Mouse (Mus musculus): Measurements from ENCODE around the gene Mlph. TPM values are rescaled to one million over a fixed set of nuclear protein-coding genes. Genes with fewer than 3 reads are reported as not detected.

Mlph gene
- total and polyA plus RNA-seq, 3 experiments = not detected

- TF ChIP-seq GATA1 (IDR thresholded peaks at IDR 0.05; ENCODE audit: borderline replicate concordance, low read length) (no peak), CTCF (IDR thresholded peaks at IDR 0.05; ENCODE audit: low read depth, low read length) (no peak), TAL1 (conservative IDR thresholded peaks at IDR 0.05; ENCODE audit: low read depth, low read length) (no peak), POLR2AphosphoS5 (IDR thresholded peaks at IDR 0.05; ENCODE audit: insufficient replicate concordance, low read depth, low read length) (no peak), GATA2 (IDR thresholded peaks at IDR 0.05; ENCODE audit: borderline replicate concordance, low read depth, low read length) (no peak)
- Histone ChIP-seq H3K27me3 (ENCODE audit: insufficient read depth, low read length) (no peaks in the 10 kb centered on the region), H3K4me1 (ENCODE audit: insufficient read depth, low read depth, low read length) (no peaks in the 10 kb centered on the region), H3K4me3 (ENCODE audit: low read depth, low read length) (no peak overlapping the region), H3K36me3 (replicated peaks) (no peaks in the 10 kb centered on the region), H3K9me3 (replicated peaks) (peaks cover 89% of the 10 kb centered on the region)
- DNase-seq (ENCODE audit: low spot score) = no peak
- ATAC-seq (ENCODE audit: extremely low read depth, insufficient number of reproducible peaks, low FRiP score, poor library complexity, severe bottlenecking) = no peak
These were observed 15.1 kb upstream of the Mlph start for GRCm38 (mm10) chr1:90899816-90900215.

GRCm38 (mm10) chr1:90900406-90900805, 14.5 kb upstream of the Mlph start:
- DNase-seq (ENCODE audit: low spot score) (no peak), ATAC-seq (ENCODE audit: extremely low read depth, insufficient number of reproducible peaks, low FRiP score, poor library complexity, severe bottlenecking) (no peak)
- Histone ChIP-seq H3K27me3 (ENCODE audit: insufficient read depth, low read length) (no peaks in the 10 kb centered on the region), H3K9me3 (replicated peaks) (peaks cover 86% of the 10 kb centered on the region), H3K36me3 (replicated peaks) (no peaks in the 10 kb centered on the region), H3K4me1 (ENCODE audit: insufficient read depth, low read depth, low read length) (no peaks in the 10 kb centered on the region), H3K4me3 (ENCODE audit: low read depth, low read length) (no peak overlapping the region)
- TF ChIP-seq CTCF (IDR thresholded peaks at IDR 0.05; ENCODE audit: low read depth, low read length) (no peak), GATA1 (IDR thresholded peaks at IDR 0.05; ENCODE audit: borderline replicate concordance, low read length) (no peak)

GRCm38 (mm10) chr1:90901246-90901645, 13.6 kb upstream of the Mlph start:
- H3K36me3 ChIP-seq (replicated peaks) = no peaks in the 10 kb centered on the region
- DNase-seq (ENCODE audit: low spot score) = no peak

GRCm38 (mm10) chr1:90901681-90902208, 13.1 kb upstream of the Mlph start:
- no peak for DNase-seq (ENCODE audit: low spot score)
- H3K27me3 ChIP-seq (ENCODE audit: insufficient read depth, low read length) = no peaks in the 10 kb centered on the region
- no peak for ATAC-seq (ENCODE audit: extremely low read depth, insufficient number of reproducible peaks, low FRiP score, poor library complexity, severe bottlenecking)
- H3K9me3 ChIP-seq (replicated peaks) = peaks cover 86% of the 10 kb centered on the region
- TF ChIP-seq TAL1 (conservative IDR thresholded peaks at IDR 0.05; ENCODE audit: low read depth, low read length) (no peak), GATA2 (IDR thresholded peaks at IDR 0.05; ENCODE audit: borderline replicate concordance, low read depth, low read length) (no peak), CTCF (IDR thresholded peaks at IDR 0.05; ENCODE audit: low read depth, low read length) (no peak), POLR2AphosphoS5 (IDR thresholded peaks at IDR 0.05; ENCODE audit: insufficient replicate concordance, low read depth, low read length) (no peak), GATA1 (IDR thresholded peaks at IDR 0.05; ENCODE audit: borderline replicate concordance, low read length) (no peak)
- no peak overlapping the region for H3K4me3 ChIP-seq (ENCODE audit: low read depth, low read length)
- no peaks in the 10 kb centered on the region for H3K4me1 ChIP-seq (ENCODE audit: insufficient read depth, low read depth, low read length)
- no peaks in the 10 kb centered on the region for H3K36me3 ChIP-seq (replicated peaks)

More at GRCm38 (mm10) chr1:90901246-90901645, 13.6 kb upstream of the Mlph start:
- Histone ChIP-seq H3K4me1 (ENCODE audit: insufficient read depth, low read depth, low read length) (no peaks in the 10 kb centered on the region), H3K27me3 (ENCODE audit: insufficient read depth, low read length) (no peaks in the 10 kb centered on the region), H3K4me3 (ENCODE audit: low read depth, low read length) (no peak overlapping the region), H3K9me3 (replicated peaks) (peaks cover 86% of the 10 kb centered on the region)
- no peak for ATAC-seq (ENCODE audit: extremely low read depth, insufficient number of reproducible peaks, low FRiP score, poor library complexity, severe bottlenecking)
- TF ChIP-seq POLR2AphosphoS5 (IDR thresholded peaks at IDR 0.05; ENCODE audit: insufficient replicate concordance, low read depth, low read length) (no peak), CTCF (IDR thresholded peaks at IDR 0.05; ENCODE audit: low read depth, low read length) (no peak), TAL1 (conservative IDR thresholded peaks at IDR 0.05; ENCODE audit: low read depth, low read length) (no peak), GATA2 (IDR thresholded peaks at IDR 0.05; ENCODE audit: borderline replicate concordance, low read depth, low read length) (no peak), GATA1 (IDR thresholded peaks at IDR 0.05; ENCODE audit: borderline replicate concordance, low read length) (no peak)

- TF ChIP-seq CTCF (IDR thresholded peaks at IDR 0.05; ENCODE audit: low read depth, low read length) (no peak), POLR2AphosphoS5 (IDR thresholded peaks at IDR 0.05; ENCODE audit: insufficient replicate concordance, low read depth, low read length) (no peak), TAL1 (conservative IDR thresholded peaks at IDR 0.05; ENCODE audit: low read depth, low read length) (no peak), GATA1 (IDR thresholded peaks at IDR 0.05; ENCODE audit: borderline replicate concordance, low read length) (no peak), GATA2 (IDR thresholded peaks at IDR 0.05; ENCODE audit: borderline replicate concordance, low read depth, low read length) (no peak)
- H3K4me1 ChIP-seq (ENCODE audit: insufficient read depth, low read depth, low read length) = no peaks in the 10 kb centered on the region
- ATAC-seq (ENCODE audit: extremely low read depth, insufficient number of reproducible peaks, low FRiP score, poor library complexity, severe bottlenecking) (no peak), DNase-seq (ENCODE audit: low spot score) (no peak)
- H3K36me3 ChIP-seq (replicated peaks) = no peaks in the 10 kb centered on the region
- peaks cover 88% of the 10 kb centered on the region for H3K9me3 ChIP-seq (replicated peaks)
- H3K4me3 ChIP-seq (ENCODE audit: low read depth, low read length) = no peak overlapping the region
- no peaks in the 10 kb centered on the region for H3K27me3 ChIP-seq (ENCODE audit: insufficient read depth, low read length)
These were observed 12.1 kb upstream of the Mlph start for GRCm38 (mm10) chr1:90902751-90903150.

GRCm38 (mm10) chr1:90903211-90903945, 11.5 kb upstream of the Mlph start:
- Histone ChIP-seq H3K9me3 (replicated peaks) (peaks cover 88% of the 10 kb centered on the region), H3K4me1 (ENCODE audit: insufficient read depth, low read depth, low read length) (no peaks in the 10 kb centered on the region), H3K36me3 (replicated peaks) (no peaks in the 10 kb centered on the region), H3K4me3 (ENCODE audit: low read depth, low read length) (no peak overlapping the region), H3K27me3 (ENCODE audit: insufficient read depth, low read length) (no peaks in the 10 kb centered on the region)
- TF ChIP-seq GATA2 (IDR thresholded peaks at IDR 0.05; ENCODE audit: borderline replicate concordance, low read depth, low read length) (no peak), CTCF (IDR thresholded peaks at IDR 0.05; ENCODE audit: low read depth, low read length) (no peak), POLR2AphosphoS5 (IDR thresholded peaks at IDR 0.05; ENCODE audit: insufficient replicate concordance, low read depth, low read length) (no peak)
- DNase-seq (ENCODE audit: low spot score) = no peak
- ATAC-seq (ENCODE audit: extremely low read depth, insufficient number of reproducible peaks, low FRiP score, poor library complexity, severe bottlenecking) = no peak

Measured in G1E (cell line).